Mouse (Mus musculus) liver, embryonic 11.5 days (tissue): Measurements from ENCODE around the gene Pik3r5. TPM values are rescaled to one million over a fixed set of nuclear protein-coding genes. Genes with fewer than 3 reads are reported as not detected.

Source experiments
- ATAC-seq: fragments of 200-750 bp; cut with Nextera tagmentation; replicated peaks from 2 replicates; pipeline ENCODE4 v1.8.0; 2017; ENCODE audit warnings: moderate number of reproducible peaks, mild to moderate bottlenecking, moderate TSS enrichment, moderate library complexity; ENCODE audit not compliant: low FRiP score
- DNase-seq: peaks from one replicate; pipeline ENCODE4 v3.0.0-alpha.2; 2017; ENCODE audit warnings: low spot score
- H3K27ac ChIP-seq: fragments of 300-500 bp; sonication (generic); 2 replicates; pipeline ENCODE4 v1.5.1; 2014; ENCODE audit warnings: mild to moderate bottlenecking, low read depth, low read length, control low read depth
- H3K27me3 ChIP-seq: fragments of 300-500 bp; sonication (generic); replicated peaks from 2 replicates; pipeline ENCODE4 v1.6.1; 2014; ENCODE audit warnings: low read length, mixed read lengths; ENCODE audit not compliant: control insufficient read depth, insufficient read depth
- H3K36me3 ChIP-seq: fragments of 300-500 bp; sonication (generic); 2 replicates; pipeline ENCODE4 v1.6.1; 2014; ENCODE audit warnings: mild to moderate bottlenecking, low read length, moderate library complexity, mixed read lengths; ENCODE audit not compliant: control insufficient read depth, insufficient read depth
- H3K4me1 ChIP-seq: fragments of 300-500 bp; sonication (generic); replicated peaks from 2 replicates; pipeline ENCODE4 v1.6.1; 2014; ENCODE audit warnings: low read length, mixed read lengths; ENCODE audit not compliant: control insufficient read depth, insufficient read depth
- H3K4me2 ChIP-seq: fragments of 300-500 bp; sonication (generic); 2 replicates; pipeline ENCODE4 v1.6.1; 2014; ENCODE audit warnings: mild to moderate bottlenecking, control low read depth, moderate library complexity
- H3K4me3 ChIP-seq: fragments of 300-500 bp; sonication (generic); 2 replicates; pipeline ENCODE4 v1.5.1; 2014; ENCODE audit warnings: low read depth, low read length, control low read depth
- H3K9ac ChIP-seq: fragments of 300-500 bp; sonication (generic); 2 replicates; pipeline ENCODE4 v1.6.1; 2014; ENCODE audit warnings: low read depth, low read length, control low read depth
- H3K9me3 ChIP-seq: fragments of 300-500 bp; sonication (generic); 2 replicates; pipeline ENCODE4 v1.6.1; 2016; ENCODE audit warnings: low read length, inconsistent platforms, mixed read lengths; ENCODE audit not compliant: control insufficient read depth
- WGBS: fragments of 180-500 bp; shearing (Covaris S2); extraction: QIAGEN DNeasy Blood & Tissue Kit; methylation state at CpG from one replicate; pipeline ENCODE4 v1.1.7; 2014; 5-methylcytosine and 5-hydroxymethylcytosine counted together
- polyA plus RNA-seq: library from polyadenylated mRNA; unstranded; fragments of >200 nt; fragmentation: Nextera tagmentation; extraction: Ambion mirVana; gene quantifications from 2 replicates; pipeline ENCODE4 v1.2.1, GENCODE M21; 2014

Gene Pik3r5
- polyA plus RNA-seq, 1 experiment from 2014 or later, result 0.56 TPM

DNA sequence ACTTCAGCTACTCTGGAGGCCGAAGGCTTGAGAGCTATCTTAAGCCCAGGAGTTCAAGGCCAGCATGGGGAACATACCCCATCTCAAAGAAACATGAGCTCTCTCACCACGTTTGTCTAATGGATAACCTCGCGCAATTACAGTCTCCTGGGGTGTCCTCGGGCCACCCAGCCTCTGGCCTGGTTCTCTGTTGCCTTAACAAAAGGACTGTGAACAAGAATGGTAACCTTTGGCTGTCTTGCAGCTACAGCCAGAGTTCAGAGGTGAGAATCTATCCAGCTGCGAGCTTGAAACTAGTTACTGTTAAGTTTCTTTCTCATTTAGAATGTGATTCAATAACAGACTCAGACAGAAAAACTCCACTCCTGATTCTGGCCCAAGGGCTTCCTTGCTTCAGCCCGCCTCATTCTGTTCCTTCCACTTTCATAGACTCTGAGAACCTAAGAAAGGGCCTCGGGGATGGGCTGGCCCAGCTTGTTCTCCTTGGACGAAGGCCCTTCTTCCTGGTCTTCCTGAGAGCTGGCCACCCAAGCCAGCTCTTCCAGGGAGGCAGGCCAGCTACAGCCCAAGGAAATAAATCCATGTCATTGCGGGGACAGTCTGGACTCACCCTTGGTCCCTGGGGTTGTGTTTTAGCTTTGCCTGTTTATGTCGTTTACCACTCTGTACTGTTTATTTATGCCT lies 43.8 kb upstream of the Pik3r5 start:
- DNase-seq, result no peak
- Histone ChIP-seq H3K9ac (no peak overlapping the region), H3K4me2 (no peak overlapping the region), H3K4me1 (peaks cover 14% of the 10 kb centered on the region; the same call in 1 of the 2 replicates), H3K9me3 (no peaks in the 10 kb centered on the region), H3K4me3 (no peak overlapping the region), H3K27me3 (peaks cover 99% of the 10 kb centered on the region), H3K27ac (no peak overlapping the region), H3K36me3 (no peaks in the 10 kb centered on the region)
- WGBS, result 34% methylated on average over 11 of the region's 11 CpGs
- no peak for ATAC-seq

DNA sequence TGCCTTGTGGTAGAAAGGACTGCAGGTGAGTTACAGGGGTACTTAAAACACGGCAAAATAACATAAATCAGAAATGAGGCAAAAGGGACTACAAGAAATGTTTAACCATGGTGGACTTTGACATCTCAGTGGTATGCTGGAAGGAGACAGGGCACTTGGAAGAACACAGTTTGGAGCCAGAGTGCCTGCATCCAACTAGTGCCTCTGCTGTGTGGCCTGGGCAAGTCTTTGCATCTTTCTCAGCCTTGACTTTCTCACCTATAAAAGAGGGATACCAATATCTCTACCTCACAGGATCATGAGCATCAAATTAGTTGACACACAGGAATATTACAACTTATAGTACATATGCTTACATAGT lies 43.3 kb upstream of the Pik3r5 start:
- Histone ChIP-seq H3K4me1 (peaks cover 14% of the 10 kb centered on the region; the same call in 1 of the 2 replicates), H3K9ac (no peak overlapping the region), H3K27ac (no peak overlapping the region), H3K27me3 (peaks cover 96% of the 10 kb centered on the region), H3K36me3 (no peaks in the 10 kb centered on the region), H3K9me3 (no peaks in the 10 kb centered on the region), H3K4me2 (no peak overlapping the region), H3K4me3 (no peak overlapping the region)
- WGBS, result 17% methylated on average over 1 of the region's 1 CpGs
- DNase-seq (no peak), ATAC-seq (no peak)

GRCm38 (mm10) chr11:68389621-68390020 lies 42.3 kb upstream of the Pik3r5 start:
- H3K4me3 ChIP-seq, result no peak overlapping the region
- no peaks in the 10 kb centered on the region for H3K9me3 ChIP-seq
- peaks cover 96% of the 10 kb centered on the region for H3K27me3 ChIP-seq
- H3K4me1 ChIP-seq, result peaks cover 13% of the 10 kb centered on the region; the same call in 1 of the 2 replicates
- no peak overlapping the region for H3K27ac ChIP-seq
- ATAC-seq (no peak), DNase-seq (no peak)
- 5% methylated on average over 8 of the region's 8 CpGs for WGBS
- no peak overlapping the region for H3K4me2 ChIP-seq
- H3K9ac ChIP-seq, result no peak overlapping the region
- no peaks in the 10 kb centered on the region for H3K36me3 ChIP-seq

- Histone ChIP-seq H3K4me2 (no peak overlapping the region), H3K36me3 (no peaks in the 10 kb centered on the region), H3K27me3 (peaks cover 96% of the 10 kb centered on the region), H3K4me1 (peaks cover 6% of the 10 kb centered on the region; the same call in 1 of the 2 replicates), H3K4me3 (no peak overlapping the region), H3K9ac (no peak overlapping the region), H3K9me3 (no peaks in the 10 kb centered on the region), H3K27ac (no peak overlapping the region)
- no peak for DNase-seq
- WGBS, result 3% methylated on average over 19 of the region's 19 CpGs
- no peak for ATAC-seq
Measured at GRCm38 (mm10) chr11:68390381-68391287, 41.3 kb upstream of the Pik3r5 start.

DNA sequence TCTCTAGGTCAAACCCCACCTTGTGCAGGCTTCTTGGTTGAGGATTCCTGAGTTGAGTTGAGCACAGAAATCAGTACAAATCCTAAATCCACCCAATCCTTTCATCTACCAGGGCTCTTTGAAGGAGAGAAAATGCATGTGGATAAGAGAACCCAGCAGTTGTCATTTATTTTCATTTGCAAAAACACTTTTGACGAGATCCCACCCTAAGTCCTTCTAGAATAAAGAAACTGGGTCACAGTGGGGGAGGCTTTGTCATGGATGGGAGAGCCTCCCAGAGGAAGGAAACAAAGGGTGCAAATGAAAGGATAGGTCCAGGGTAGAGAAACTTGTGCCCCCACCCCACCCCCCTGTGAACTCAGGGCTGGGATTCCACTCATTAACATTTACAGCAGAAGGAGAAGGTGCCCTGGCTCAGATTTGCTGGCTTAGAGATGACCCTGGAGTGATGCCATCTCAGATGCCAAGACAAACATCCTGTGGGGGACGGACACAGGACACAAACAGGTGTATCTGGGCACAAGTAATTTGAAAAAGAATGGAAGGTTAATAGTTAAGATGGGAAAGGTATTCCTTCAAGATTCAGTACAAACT lies 37.9 kb upstream of the Pik3r5 start:
- Histone ChIP-seq H3K4me3 (no peak overlapping the region), H3K4me1 (no peaks in the 10 kb centered on the region), H3K36me3 (no peaks in the 10 kb centered on the region), H3K9me3 (no peaks in the 10 kb centered on the region), H3K4me2 (no peak overlapping the region), H3K9ac (no peak overlapping the region), H3K27ac (no peak overlapping the region), H3K27me3 (peaks cover 96% of the 10 kb centered on the region)
- WGBS, result 21% methylated on average over 2 of the region's 2 CpGs
- no peak for ATAC-seq
- no peak for DNase-seq

GRCm38 (mm10) chr11:68394749-68395148 lies 37.2 kb upstream of the Pik3r5 start:
- 38% methylated on average over 4 of the region's 4 CpGs for WGBS
- H3K4me3 ChIP-seq, result no peak overlapping the region
- H3K27me3 ChIP-seq, result peaks cover 96% of the 10 kb centered on the region
- H3K9ac ChIP-seq, result no peak overlapping the region
- no peak overlapping the region for H3K4me2 ChIP-seq
- no peaks in the 10 kb centered on the region for H3K9me3 ChIP-seq
- no peaks in the 10 kb centered on the region for H3K4me1 ChIP-seq
- H3K36me3 ChIP-seq, result no peaks in the 10 kb centered on the region
- H3K27ac ChIP-seq, result no peak overlapping the region
- DNase-seq (no peak), ATAC-seq (no peak)

DNA sequence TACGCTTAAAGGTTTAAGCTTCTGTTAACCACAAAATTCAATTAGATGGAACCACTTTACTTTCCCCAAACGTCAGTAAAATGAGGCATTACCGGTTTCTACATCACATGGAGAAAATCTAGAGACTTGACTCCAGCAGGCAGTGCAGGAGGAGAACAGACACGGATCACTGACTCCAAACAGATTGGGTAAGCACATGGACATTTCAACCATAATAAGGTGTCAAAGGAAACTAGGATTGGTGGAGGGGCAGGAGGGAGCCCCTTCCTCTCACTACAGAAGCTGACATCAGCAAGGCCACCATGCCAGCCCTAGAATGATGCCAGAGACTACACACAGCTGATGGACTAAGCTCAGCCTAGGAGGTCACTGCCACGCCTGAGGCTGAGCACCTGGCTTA lies 36.4 kb upstream of the Pik3r5 start:
- H3K36me3 ChIP-seq, result no peaks in the 10 kb centered on the region
- no peak for ATAC-seq
- H3K27me3 ChIP-seq, result peaks cover 96% of the 10 kb centered on the region
- no peaks in the 10 kb centered on the region for H3K9me3 ChIP-seq
- no peak overlapping the region for H3K4me3 ChIP-seq
- H3K4me1 ChIP-seq, result no peaks in the 10 kb centered on the region
- no peak overlapping the region for H3K27ac ChIP-seq
- DNase-seq, result no peak
- no peak overlapping the region for H3K9ac ChIP-seq
- WGBS, result 54% methylated on average over 5 of the region's 5 CpGs
- no peak overlapping the region for H3K4me2 ChIP-seq

GRCm38 (mm10) chr11:68398891-68399547 lies 32.9 kb upstream of the Pik3r5 start:
- no peaks in the 10 kb centered on the region for H3K4me1 ChIP-seq
- ATAC-seq (no peak), DNase-seq (no peak)
- no peak overlapping the region for H3K9ac ChIP-seq
- H3K27me3 ChIP-seq, result peaks cover 98% of the 10 kb centered on the region
- no peaks in the 10 kb centered on the region for H3K36me3 ChIP-seq
- H3K4me2 ChIP-seq, result peak overlapping the region; percentile 66
- H3K9me3 ChIP-seq, result no peaks in the 10 kb centered on the region
- peak overlapping the region; percentile 45; the same call in 1 of the 2 replicates for H3K4me3 ChIP-seq
- 8% methylated on average over 24 of the region's 24 CpGs for WGBS
- no peak overlapping the region for H3K27ac ChIP-seq
